Mouse (Mus musculus): ENCODE results near the gene Prune1. TPM values are rescaled to one million over a fixed set of nuclear protein-coding genes. Genes with fewer than 3 reads are reported as not detected.

The Prune1 gene
- polyA plus RNA-seq, 2 experiments, result 6.8 to 8.0 TPM

DNA sequence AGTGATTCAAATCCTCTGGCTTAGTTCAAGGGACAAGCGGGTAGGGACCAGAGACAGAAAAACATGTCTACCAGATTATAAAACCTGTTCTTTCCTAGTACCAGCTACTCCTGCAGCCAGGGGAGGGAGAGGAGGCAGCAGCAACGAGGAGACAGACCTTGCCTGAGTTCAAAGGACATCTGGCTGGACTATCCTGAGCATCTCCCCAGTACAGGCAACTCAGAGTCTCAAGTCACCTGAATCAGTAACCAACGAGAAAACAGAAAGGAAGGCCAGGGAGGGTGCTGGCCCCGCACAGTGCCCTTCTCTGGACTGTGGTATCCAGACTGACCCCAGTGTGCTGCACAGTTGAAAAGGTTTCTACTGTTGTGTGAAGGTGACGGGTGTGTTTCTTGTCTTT, 24.9 kb downstream of the Prune1 start:
- peaks cover 15% of the 10 kb centered on the region for H3K36me3 ChIP-seq (replicated peaks; ENCODE audit: control insufficient read depth, insufficient read depth, low read depth)
- TF ChIP-seq CTCF (IDR thresholded peaks at IDR 0.05; ENCODE audit: low read depth) (no peak), EP300 (IDR thresholded peaks at IDR 0.05; ENCODE audit: low read depth) (no peak)

DNA sequence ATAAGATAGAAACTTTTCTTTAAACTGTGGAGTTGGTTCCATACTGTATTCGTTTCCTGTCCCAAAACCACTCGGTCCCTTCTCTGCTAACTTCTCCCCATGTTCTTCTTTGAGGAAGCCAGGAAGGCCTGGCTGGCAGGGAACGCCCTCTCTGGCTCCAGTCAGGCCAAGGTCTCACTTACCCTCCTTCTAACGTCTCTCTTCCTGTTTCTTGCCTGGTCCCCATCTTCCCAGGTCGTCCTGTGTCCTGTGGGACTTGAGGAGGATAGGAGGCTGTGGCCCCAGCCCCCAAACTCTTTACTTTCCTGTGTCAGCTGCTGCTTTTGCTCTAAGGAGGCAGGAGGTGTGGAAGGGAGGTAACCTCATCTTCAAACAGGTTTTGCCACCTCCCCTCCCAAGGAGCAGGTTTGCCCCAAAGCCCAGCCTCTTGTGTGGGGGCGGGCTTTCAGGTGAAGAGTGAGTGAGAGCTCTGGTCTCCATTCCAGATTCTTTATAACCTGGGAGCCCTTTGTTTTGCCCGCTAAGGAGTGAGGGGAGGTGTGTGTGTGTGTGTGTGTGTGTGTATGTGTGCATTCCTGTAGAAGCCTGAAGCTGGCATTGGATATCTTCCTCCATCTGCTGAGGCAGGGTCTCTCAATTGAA, 31.0 kb downstream of the Prune1 start, which contains the start of gene Bnipl:
TSS of gene Bnipl (minus strand) at position 411 of the 642 bp plus-strand sequence.
- Histone ChIP-seq H3K27ac (no peak within 1 kb of the TSS), H3K4me1 (replicated peaks; ENCODE audit: control insufficient read depth in 2 of 2, insufficient read depth in 2 of 2, low read length in 1 of 2) (peaks cover 0 to 6% of the 10 kb centered on the region in 2 experiments; a peak in 3 of 4 replicates), H3K27me3 (ENCODE audit: control insufficient read depth, insufficient read depth, low read length) (no peaks in the 10 kb centered on the region), H3K9ac (replicated peaks) (no peak within 1 kb of the TSS), H3K4me3 (ENCODE audit: insufficient read depth in 1 of 2, low read depth in 2 of 2, low read length in 2 of 2) (no peak within 1 kb of the TSS), H3K36me3 (replicated peaks; ENCODE audit: control insufficient read depth, insufficient read depth, low read depth) (peaks cover 3% of the 10 kb centered on the region; the same call in 1 of the 2 replicates), H3K4me2 (ENCODE audit: low read depth) (no peak within 1 kb of the TSS), H3K9me3 (ENCODE audit: control insufficient read depth, low read length) (no peaks in the 10 kb centered on the region)
- ATAC-seq (ENCODE audit: insufficient read depth) (no peak), DNase-seq (ENCODE audit: low read depth in 3 of 3, low spot score in 3 of 3) (no peak)
- 43% methylated on average over 7 of the region's 7 CpGs for WGBS (ENCODE audit: insufficient replicate concordance)
- TF ChIP-seq CTCF (IDR thresholded peaks at IDR 0.05; ENCODE audit: low read depth) (no peak), EP300 (IDR thresholded peaks at IDR 0.05; ENCODE audit: low read depth) (no peak)

More for the DNA sequence above, 24.9 kb downstream of the Prune1 start:
- no peak overlapping the region for H3K9ac ChIP-seq (replicated peaks)
- H3K4me3 ChIP-seq (ENCODE audit: insufficient read depth in 1 of 2, low read depth in 2 of 2, low read length in 2 of 2), result no peak overlapping the region
- H3K4me2 ChIP-seq (ENCODE audit: low read depth), result no peak overlapping the region
- no peaks in the 10 kb centered on the region for H3K4me1 ChIP-seq (replicated peaks; ENCODE audit: control insufficient read depth in 2 of 2, insufficient read depth in 2 of 2, low read length in 1 of 2)
- DNase-seq (ENCODE audit: low read depth in 3 of 3, low spot score in 3 of 3) (no peak), ATAC-seq (ENCODE audit: insufficient read depth) (no peak)
- H3K27me3 ChIP-seq (ENCODE audit: control insufficient read depth, insufficient read depth, low read length), result no peaks in the 10 kb centered on the region
- no peak overlapping the region for H3K27ac ChIP-seq
- WGBS (ENCODE audit: insufficient replicate concordance), result 68% methylated on average over 5 of the region's 5 CpGs
- H3K9me3 ChIP-seq (ENCODE audit: control insufficient read depth, low read length), result no peaks in the 10 kb centered on the region

DNA sequence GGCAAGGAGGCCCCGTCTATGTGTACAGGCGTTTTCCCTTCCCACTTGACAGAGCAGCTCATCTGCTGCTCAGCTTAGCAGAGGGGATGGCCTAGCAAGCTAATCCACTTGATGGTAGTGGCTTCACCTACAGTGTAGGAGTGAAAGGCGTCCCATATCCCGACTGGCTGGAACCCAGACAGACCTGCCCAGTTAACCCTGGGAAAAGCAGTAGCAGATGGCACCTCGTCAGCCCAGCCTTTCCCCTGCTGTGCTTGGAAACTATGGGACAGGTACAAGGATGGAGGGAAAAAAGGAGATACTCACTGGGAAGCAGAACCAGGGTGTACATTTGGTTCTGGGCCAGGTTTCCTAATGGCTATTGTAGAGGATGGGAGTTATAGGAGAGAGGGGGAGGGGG, 31.5 kb downstream of the Prune1 start:
- Histone ChIP-seq H3K27ac (no peak overlapping the region), H3K36me3 (replicated peaks; ENCODE audit: control insufficient read depth, insufficient read depth, low read depth) (peaks cover 3% of the 10 kb centered on the region; the same call in 1 of the 2 replicates), H3K27me3 (ENCODE audit: control insufficient read depth, insufficient read depth, low read length) (no peaks in the 10 kb centered on the region), H3K9ac (replicated peaks) (no peak overlapping the region), H3K4me2 (ENCODE audit: low read depth) (no peak overlapping the region), H3K4me1 (replicated peaks; ENCODE audit: control insufficient read depth in 2 of 2, insufficient read depth in 2 of 2, low read length in 1 of 2) (peaks cover 0 to 6% of the 10 kb centered on the region in 2 experiments; a peak in 3 of 4 replicates), H3K4me3 (ENCODE audit: insufficient read depth in 1 of 2, low read depth in 2 of 2, low read length in 2 of 2) (no peak overlapping the region), H3K9me3 (ENCODE audit: control insufficient read depth, low read length) (no peaks in the 10 kb centered on the region)
- WGBS (ENCODE audit: insufficient replicate concordance), result 66% methylated on average over 5 of the region's 5 CpGs
- ATAC-seq (ENCODE audit: insufficient read depth) (no peak), DNase-seq (ENCODE audit: low read depth in 3 of 3, low spot score in 3 of 3) (no peak)
- TF ChIP-seq EP300 (IDR thresholded peaks at IDR 0.05; ENCODE audit: low read depth) (no peak), CTCF (IDR thresholded peaks at IDR 0.05; ENCODE audit: low read depth) (no peak)

DNA sequence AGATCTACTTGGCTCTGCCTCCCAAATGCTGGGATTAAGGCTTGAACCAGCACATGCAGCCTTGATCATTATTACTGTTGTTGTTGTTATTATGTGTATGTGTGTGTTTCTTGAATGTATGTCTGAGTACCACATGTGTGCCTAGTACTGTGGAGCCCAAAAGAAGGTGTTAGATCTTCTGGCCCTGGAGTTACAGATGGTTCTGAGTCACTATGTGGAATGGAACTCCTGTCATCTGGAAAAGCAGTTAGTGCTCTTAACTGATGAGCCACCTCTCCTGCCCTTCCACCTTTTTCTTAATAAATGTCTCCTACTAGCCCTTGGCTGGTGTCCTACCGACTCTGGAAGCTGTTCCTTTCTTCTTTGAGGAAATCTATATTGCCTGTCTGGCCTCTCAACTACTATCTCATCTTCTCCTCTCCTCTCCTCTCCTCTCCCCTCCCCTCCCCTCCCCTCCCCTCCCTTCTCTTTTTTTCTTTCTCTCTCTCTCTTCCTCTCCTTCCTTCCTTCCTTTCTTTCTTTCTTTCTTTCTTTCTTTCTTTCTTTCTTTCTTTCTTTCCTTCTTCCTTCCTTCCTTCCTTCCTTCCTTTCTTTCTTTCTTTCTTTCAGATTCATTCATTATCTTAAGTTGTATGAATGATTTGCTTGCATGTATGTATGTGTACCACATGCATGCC, 34.1 kb downstream of the Prune1 start:
- ATAC-seq (ENCODE audit: insufficient read depth), result no peak
- H3K4me1 ChIP-seq (replicated peaks; ENCODE audit: control insufficient read depth in 2 of 2, insufficient read depth in 2 of 2, low read length in 1 of 2), result peaks cover 0 to 6% of the 10 kb centered on the region in 2 experiments; a peak in 3 of 4 replicates
- H3K4me2 ChIP-seq (ENCODE audit: low read depth), result no peak overlapping the region
- H3K36me3 ChIP-seq (replicated peaks; ENCODE audit: control insufficient read depth, insufficient read depth, low read depth), result no peaks in the 10 kb centered on the region
- no peak overlapping the region for H3K4me3 ChIP-seq (ENCODE audit: insufficient read depth in 1 of 2, low read depth in 2 of 2, low read length in 2 of 2)
- no peak for TF ChIP-seq EP300 (IDR thresholded peaks at IDR 0.05; ENCODE audit: low read depth)
- no peak for TF ChIP-seq CTCF (IDR thresholded peaks at IDR 0.05; ENCODE audit: low read depth)
- WGBS (ENCODE audit: insufficient replicate concordance), result 26% methylated on average over 1 of the region's 1 CpGs
- no peak for DNase-seq (ENCODE audit: low read depth in 3 of 3, low spot score in 3 of 3)
- no peaks in the 10 kb centered on the region for H3K27me3 ChIP-seq (ENCODE audit: control insufficient read depth, insufficient read depth, low read length)
- H3K27ac ChIP-seq, result no peak overlapping the region
- H3K9ac ChIP-seq (replicated peaks), result no peak overlapping the region
- no peaks in the 10 kb centered on the region for H3K9me3 ChIP-seq (ENCODE audit: control insufficient read depth, low read length)
